Mouse (Mus musculus): Measurements from ENCODE around the gene Psmc5.

Gene Psmc5

GRCm38 (mm10) chr11:106308162-106308561 is 52.2 kb downstream of the Psmc5 start:
- peak; percentile 32 to 49 for DNase-seq

GRCm38 (mm10) chr11:106310123-106310522 is 54.2 kb downstream of the Psmc5 start:
- no peak for DNase-seq

Measured in kidney, postnatal 4 days (tissue).